Mouse (Mus musculus): ENCODE results near the gene Grm7. TPM values are rescaled to one million over a fixed set of nuclear protein-coding genes. Genes with fewer than 3 reads are reported as not detected.

Grm7 gene
- polyA plus RNA-seq, 2 experiments from 2014 or later, result not detected

DNA sequence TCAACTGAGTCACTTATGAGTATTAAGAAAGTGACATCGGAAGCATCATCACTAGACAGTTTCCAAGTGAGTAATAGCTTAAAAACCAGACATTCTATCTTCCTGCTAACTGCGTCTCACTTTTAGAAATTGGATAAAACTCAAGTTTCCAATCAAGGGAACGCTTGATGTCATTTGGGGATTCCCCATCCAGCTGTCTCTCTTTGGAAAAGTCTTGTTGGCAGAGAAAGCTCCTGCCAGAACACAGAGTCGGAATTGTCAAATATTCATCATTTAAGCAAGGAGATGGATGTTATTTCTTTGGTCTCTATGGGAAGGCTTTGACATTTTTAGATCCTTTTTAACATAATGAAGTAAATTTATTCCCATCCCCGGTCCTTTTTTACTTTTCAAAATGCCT lies 336.6 kb downstream of the Grm7 start:
- no peak for ATAC-seq

DNA sequence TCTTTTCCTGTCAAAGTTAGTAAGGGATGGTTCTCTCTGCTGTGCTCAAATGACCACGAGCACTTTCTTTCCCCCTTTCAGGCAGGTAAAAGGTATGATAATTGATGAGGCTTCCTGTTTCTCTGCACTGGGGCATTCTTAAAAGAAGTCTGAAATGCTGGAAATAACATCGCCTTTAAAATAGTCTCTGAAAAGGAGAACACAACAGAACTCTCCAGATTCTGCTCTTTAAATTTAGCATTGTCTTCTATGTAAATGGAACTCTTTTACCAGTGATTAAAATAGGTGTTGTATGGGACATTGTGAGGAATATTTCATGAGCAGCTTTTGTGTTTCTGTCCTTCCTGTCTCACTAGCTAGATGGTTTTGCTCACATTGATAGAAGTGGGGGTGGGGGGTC lies 393.7 kb downstream of the Grm7 start:
- ATAC-seq, result no peak

DNA sequence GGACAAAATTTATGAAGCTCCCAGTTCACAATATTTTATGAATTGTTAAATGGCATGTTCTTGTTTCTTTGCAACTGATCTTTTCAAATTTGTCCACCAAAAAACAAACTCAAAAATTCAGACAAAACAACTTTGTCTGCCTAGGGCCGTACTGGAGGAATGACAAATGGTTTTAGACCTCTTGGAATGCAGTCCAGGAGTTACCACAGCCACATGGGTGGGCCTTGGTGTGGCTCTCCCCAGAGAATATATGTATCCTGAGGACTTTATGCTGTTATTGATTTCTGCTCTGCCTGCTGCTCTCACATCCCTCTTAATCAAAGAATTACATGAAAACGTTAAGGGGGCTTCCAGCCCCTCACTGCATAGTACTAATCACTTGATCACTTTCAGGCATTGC lies 400.5 kb downstream of the Grm7 start:
- no peak for ATAC-seq

DNA sequence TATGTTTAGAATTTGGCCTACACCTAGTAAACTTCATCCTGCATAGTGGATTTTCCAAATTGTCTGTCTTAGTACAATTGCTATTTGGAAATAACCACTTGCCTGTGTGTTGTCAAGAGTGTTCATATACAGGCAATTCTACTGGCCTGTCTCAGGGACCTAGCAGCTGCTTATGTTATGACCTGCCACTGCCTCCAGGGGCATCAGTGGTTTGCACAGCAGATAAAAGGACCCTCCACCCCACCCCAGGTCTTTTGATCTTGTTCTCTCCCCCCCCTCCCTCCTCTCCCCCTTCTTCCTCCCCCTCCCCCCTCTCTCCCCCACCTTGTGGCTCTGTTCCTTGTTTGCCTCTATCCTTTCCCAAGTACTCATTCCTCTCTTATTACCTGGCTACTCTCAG lies 403.9 kb downstream of the Grm7 start:
- no peak for ATAC-seq

DNA sequence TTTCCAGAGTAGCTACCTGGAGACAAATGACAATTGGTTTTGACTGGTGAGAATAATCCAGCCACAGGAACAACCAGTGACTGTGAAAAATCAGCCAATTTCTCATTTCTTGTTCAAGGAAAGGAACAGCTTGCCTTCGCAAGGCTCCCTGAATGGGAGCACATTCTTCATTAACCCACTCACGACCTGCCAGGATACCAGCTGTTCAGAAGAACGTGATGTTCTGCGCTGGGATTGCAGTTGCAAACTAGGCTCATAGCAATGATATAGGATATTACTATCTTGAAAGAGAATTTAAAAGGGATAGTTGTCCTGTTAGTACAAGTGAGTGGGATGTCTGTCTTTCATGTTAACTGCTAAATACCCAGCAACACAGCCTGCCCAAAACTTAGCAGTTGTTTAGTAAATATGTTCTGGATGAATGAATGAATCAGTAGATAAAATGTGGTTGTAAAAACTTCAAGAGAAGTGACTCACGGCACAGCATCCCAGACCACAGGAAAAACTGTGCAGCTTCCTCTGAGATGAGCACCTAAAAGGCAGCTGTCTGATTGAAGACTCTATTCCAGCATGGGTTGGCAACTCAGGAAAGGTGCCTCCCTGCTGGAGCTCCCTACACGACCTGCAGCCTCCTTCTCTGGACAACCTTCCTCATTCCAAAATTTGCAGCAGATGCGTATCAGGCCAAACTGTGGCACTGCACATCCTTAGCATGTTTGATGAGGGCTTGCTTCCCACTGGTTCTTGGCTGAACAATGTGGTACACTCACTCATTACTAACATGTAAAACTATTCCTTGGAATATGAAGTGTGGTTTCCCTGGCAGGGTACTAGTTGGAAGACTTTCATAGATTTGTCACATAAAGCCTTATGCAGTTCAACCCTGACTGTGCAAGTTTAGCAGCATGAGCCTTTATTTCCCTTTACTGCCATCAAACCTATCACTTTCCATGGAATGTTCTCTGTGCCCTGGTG lies 408.9 kb downstream of the Grm7 start:
- ATAC-seq, result no peak

DNA sequence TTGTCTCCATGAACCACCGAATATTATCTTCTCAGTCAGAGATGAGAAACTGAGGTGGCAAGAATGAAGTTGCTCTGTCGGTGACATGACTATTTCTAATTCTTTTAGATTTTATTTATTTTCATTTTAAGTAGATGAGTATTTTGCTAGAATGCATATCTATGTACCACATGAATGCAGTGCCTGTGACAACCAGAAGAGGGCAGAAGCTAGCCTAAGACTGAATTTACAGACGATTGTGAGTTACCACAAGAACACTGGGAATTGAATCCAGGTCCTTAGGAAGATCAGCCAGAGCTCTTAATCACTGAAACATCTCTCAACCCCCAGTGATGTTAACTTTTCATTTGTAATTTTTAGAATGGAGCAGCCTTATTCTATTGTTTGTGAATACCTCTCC lies 412.4 kb downstream of the Grm7 start:
- no peak for ATAC-seq

DNA sequence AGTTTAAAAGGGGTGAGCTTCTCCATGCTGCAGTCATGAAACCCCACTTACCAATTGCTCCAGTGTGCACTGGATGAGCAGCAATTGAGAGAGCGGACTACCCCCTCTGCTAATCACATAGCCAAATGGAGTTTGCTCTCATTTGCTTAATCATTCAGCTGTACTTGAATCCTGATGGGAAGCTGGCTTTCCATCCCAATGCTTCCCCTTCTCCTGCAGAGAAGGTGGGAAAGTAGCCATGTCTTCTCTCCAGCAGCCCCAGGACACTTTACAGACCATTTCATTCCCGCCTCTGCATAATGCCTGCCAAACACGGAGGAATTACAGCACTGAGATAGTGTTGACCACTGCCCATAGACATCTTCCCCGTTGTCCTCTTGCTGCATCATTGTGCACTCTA lies 414.6 kb downstream of the Grm7 start:
- ATAC-seq, result no peak

DNA sequence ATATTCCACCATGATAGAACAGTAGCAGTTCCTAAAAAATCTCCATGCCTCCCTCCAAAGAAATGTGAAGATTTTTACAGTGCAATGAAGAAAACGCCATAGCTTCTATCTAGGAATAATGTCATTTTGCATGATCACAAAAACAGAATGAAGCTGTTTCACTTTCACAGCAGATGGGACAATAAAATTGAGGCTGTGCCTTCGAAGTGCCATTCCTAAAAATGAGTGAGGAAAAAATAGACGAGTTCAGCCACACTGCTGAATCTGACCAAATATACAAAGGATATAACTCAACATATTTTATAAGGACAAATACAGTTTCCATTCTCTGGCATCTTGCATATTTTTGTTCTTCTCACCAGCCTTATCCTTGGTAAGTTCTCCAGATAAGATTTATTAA lies 439.2 kb downstream of the Grm7 start:
- no peak for ATAC-seq

DNA sequence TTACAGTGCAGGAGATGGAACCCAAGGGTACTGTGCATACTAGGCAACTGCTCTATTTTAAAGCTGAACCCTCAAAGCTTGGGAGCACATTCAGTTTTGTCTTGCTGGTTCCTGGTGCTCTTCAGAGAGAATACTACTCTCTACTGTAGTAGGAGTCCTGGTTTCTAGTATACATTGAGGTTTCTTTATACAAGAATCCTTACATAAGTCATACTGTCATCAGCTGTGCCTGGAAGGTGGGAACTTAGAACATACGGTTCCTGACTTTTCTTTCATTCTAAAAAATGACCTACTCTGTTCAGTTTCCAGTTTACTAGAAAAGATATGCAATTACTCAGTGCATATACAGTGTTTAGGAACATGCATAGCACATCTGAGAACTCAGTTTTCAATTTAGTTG lies 449.4 kb downstream of the Grm7 start:
- ATAC-seq, result no peak

DNA sequence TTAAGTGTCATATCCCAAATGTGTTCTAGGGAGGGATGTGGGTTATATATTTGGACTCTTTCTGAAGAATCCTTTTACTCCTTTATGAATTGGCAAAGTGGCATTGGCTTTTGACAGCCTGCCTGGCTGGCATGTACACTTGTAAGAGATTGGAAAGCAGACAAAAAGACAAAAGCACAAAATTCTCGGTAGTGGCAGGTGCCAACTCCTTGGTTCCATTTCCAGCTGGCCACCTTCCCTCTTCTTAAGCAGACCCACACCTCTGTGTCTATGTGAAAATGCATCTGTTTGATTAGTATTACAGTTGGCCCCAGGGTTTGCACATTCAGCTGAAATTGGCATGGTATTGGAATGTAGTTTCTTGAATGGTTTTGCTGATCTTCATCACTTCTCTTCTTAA lies 460.1 kb downstream of the Grm7 start:
- ATAC-seq, result no peak

DNA sequence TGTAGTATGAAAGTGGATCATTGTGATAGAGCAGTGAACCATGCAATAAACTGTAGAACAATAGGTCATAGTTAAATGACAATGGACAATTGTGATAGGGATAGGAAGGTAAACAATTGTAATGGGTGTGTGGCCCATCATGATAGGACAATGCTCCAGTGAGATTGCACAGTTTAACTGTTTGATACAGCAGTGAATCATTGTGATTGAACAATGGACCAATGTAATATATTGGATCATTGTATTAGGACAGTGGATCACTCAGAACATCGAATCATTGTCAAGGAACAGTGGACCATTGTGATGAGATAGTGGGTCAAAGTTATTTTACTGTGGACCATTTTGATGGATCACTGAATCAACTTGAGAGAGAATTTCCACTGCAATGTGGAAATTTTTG lies 515.7 kb downstream of the Grm7 start:
- no peak for ATAC-seq

DNA sequence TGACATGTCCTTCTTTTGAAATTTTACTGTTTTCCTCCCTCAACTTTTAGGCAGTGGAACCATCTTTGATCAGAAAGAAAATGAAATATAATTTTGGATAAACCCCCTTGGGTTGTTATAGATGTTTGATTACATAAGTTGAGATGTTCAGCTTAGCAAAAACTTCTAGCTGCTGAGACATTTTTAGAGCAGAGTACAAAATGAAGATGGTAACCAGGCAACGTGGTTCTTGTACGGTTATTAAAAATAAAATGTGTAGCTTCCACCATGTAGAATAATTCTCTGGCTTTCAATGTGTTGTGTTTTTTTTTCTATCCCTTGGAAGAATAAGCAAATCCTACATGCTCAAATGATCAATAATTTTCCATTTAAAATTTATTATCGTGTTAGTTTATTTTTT lies 550.0 kb downstream of the Grm7 start:
- ATAC-seq, result no peak

DNA sequence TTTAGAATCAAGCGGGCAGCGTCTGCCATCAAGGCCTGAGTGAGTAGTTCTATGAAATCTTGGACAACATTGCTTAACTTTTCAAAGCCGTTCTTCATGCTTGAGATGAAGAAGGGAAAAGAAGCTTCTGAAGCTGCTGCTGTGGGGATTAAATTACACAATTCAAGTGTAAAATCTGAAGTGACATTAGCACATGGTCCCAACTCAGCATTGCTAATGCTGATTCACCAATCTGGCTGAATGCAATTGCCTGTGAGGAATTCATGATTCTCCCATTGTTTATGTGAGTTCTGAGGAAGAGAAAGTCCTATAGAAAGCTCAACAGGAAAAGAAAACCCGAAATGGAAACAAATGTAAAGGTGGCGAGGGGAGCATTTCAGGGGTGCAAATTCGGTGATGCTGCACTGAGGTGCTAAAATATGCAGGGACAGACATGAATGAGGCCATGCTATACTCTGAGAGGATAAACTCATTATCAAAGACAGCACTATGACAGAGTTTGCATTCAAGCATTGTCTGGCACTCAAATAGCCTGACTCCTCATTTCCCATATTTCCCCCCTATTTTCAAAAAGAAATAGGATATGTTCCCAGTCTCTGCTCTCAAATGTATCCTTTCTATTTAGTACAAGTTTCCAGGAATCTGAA lies 575.8 kb downstream of the Grm7 start:
- no peak for ATAC-seq

DNA sequence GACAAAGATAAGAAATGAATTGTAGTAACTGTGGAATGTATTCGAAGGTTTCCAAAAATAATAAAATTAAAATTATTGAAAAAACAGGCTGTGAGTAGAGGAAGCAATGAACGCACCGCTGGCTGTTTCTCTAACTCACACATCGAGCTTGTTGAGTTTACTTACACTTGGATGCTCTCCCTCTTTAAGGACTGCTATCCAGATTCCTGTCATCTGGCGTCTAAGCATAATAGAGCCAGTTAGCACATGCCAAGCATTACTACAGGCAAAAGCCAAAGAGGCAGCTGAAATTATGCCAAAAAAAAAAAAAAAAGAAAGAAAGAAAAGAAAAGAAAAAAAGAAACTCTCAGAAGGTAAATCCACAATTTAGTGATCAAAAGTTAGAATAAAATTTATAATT lies 609.8 kb downstream of the Grm7 start:
- ATAC-seq, result no peak

DNA sequence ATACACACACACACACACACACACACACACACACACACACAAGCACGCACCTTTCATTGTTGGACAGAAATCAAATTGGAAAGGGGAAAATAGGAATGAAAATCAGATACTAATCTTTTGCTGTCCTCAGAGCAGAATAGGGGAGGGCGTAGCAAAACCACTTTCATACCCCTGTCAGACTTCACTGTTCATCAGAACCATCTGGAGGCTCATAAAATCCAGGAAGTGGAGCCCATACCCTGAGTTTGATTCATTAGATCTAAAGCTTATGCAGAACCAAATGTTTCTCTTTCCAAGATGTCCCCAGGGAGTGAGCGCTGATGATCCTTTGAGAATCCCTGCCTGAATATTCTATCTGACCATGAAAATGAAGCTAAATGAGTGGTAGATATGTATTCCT lies 611.6 kb downstream of the Grm7 start:
- no peak for ATAC-seq

DNA sequence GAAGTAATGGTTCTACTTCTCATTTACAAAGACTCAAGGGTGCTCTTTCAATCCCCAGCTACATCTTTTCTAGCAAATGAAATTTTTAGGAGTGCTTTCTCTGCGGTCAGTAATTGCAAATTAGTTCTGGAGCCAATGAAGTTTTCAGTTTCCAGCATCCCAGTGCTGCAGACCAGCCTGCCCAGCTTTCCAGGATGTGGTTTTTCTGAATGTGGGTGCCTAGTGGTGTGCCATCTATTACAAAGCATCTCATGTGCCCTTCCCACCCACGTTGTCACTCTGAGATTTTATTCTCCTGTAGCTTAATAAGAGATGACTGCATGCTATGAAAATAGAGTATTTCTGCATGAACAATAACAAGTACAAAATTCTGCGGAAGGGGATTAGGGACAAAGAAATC lies 612.9 kb downstream of the Grm7 start:
- ATAC-seq, result no peak

DNA sequence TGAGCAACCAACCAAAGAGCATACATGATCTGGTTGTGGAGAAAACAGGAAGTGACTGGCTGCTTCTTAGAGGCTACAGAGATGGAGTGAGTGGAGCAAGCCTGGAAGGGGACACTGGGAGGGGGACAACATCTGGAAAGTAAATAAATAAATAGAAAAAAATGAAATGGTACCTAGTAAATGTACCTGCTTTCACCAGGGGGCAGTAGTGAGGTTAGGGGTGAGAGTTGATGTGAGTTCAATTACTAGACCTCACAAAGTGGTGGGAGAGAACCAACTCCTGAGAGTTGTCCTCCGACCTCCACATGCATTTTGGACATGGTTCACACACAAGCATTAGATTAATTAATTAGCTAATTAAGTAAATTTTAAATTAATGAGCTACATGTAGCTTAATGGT lies 615.8 kb downstream of the Grm7 start:
- no peak for ATAC-seq

DNA sequence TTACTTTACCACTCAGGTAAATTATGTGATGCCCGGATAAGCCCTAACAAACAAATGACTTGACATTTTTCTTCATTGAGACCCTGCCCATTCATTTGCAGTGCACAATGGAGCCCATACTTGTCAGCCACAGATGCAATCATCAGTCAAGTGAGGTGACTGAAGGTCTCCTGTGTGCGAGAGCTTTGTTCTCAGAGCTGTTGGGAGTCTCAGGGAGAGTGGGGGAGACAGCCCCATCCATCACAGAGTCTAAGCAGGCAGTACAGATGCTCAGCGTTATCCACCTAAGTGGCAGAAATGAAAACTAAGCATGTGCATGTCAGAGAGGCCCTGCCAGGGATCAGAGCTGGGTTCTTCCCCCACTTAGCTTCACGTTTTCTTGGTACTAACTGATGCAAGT lies 631.3 kb downstream of the Grm7 start:
- ATAC-seq, result no peak

DNA sequence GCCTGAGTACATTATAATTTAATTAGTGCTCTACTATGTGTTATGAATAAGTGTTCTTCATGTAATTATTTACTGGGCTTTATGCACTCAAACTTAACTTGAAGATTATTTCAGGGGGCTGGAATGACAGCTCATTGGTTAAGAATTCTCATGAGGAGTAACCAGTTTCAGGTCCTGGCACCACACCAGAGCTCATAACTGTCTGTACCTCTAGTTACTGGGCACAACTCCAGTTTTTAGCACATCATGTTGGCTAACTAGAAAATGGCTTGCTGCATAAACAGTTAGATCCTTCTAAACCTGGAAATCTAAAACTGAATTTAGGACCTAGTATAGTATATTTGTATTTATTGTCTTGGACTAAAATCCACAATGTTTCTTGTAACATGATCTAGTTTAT lies 633.1 kb downstream of the Grm7 start:
- ATAC-seq, result no peak

DNA sequence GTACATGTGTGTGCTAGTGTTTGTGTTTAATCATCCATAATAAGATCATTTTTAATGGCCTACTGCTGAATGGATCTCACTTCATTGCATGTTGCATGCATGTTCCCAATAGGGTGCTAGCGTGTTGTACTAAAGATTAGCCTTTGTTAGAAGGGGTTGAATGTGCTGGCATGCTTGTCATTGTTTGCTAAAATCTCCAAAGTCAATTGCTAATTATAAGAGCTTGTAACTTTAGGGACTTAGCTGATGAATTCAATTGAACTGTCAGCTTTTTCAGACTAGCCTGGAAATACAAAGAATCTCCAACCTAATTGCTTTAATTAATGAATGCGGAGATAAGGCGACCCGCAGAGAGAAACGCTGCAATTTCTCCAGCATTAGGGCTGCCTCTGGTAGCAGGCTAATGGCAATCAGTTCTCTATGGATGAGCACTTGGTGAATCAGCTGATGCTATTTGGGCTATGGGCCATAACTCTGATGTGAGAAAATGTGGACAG lies 648.2 kb downstream of the Grm7 start:
- ATAC-seq, result no peak

DNA sequence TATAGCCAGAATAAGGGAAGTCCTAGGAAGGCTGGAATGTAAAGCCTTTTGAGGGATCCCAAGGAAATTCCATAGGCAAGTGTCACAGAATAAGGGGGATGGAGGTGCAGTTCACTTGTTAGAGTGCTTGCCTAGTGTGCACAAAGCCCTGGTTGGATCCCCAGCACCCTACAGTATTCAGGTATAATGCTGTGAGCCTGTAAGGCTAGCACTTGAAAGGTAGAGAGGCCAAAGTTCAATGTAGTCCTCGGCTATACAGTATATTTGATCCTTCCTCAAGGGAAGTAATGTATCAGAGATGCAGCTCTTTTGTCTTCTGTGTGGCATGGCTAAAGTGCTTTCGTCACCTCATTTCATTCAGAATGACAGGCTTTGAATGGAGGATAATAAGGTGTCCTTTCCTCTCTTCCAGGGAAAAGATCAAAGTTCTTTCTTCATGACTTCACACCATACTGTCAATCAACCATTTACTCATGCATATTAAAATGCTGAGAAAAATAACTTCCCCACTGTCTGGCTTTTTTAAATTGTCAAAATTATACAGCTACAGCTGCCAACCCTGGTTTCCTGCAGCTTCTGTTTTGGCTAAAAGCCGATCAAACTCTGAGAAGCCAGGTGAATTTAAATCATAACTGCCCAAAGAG lies 658.7 kb downstream of the Grm7 start:
- ATAC-seq, result no peak

DNA sequence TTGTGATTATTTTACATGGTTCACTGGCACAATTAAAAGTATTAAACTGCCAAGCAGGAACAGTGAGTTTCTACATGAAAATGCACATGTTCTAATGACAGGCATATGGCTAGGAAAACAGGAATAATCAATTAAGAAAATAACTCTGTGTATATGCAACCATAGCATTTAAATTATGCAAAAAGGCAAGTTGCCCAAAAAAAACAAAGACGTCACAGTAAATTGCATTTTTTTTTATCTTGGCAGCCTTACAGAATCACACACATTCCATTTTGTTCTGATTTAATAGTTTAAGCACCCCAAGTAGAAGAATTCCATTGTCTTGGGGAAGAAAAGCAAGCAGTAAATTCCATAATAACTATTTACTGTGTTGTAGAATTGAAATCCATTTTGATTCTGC lies 716.3 kb downstream of the Grm7 start:
- no peak for ATAC-seq

DNA sequence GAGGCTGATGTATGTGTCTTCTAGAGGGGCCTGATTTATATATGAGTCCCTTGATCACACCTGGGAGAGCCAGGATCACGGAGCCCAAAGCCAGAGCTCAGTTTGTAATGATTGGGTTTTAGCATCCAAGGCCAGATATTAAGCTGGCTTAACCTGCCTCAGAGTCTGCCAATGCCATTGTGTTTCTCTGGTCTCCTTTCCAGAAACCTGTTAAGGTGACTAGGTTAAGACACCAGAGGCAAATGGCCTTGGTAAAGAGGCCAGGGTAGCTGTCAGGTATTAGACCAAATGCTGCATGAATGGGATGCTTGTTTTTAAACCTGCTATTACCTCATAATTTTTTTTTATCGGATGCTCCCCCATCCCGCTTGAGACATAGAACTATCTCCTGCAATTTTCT lies 722.7 kb downstream of the Grm7 start:
- ATAC-seq, result no peak

DNA sequence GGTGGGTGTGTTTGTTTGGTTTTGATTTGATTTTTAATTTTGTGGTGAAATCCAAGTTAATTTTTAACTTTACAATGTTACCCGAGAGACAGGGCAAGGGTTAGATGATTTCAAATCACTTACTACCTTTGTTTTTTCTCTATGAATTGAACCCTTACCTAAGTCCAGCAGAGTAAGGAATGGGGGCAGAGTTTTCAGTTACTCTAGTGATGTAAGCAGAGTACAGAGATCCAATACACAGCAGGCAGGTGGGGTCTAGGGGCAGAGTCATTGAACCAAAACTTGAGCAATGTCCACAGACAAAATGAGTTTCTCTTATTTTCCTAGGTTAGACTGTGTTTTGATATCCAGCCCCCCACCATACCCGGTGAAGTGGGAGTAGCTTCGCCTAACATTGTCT lies 723.2 kb downstream of the Grm7 start:
- ATAC-seq, result no peak
